Mouse (Mus musculus) megakaryocyte, embryonic 14.5 days (primary cell): Measurements from ENCODE around the gene 2010111I01Rik.

Experiments used
- FLI1 ChIP-seq: IDR thresholded peaks from 2 replicates; pipeline ENCODE4 v1.6.1; 2012; ENCODE audit warnings: low read length, inconsistent platforms, mixed read lengths
- GATA1 ChIP-seq: IDR thresholded peaks from 3 replicates; pipeline ENCODE4 v1.6.1; 2012; ENCODE audit warnings: mixed read lengths, low read length, inconsistent platforms, borderline replicate concordance

DNA sequence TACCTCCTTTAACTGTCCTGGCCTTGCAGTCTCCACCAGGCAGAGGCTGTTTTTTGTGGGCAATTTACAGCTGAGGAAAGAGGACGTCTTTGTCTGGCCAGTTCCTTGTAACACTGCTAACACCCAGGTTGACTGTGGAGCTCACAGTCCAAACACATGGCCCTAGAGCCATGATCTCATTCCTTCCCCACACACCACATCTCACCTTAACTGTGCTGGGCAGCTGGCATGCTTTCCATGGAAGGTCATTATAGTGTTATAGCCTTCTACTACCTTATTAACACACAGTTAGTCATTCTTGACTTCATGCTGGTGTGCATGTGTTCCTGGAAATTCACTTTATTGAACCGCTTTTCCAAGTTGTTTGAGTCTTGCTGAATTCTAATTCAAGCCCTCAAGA lies 127.6 kb downstream of the 2010111I01Rik start:
- TF ChIP-seq FLI1 (no peak), GATA1 (no peak)
